Mouse (Mus musculus) G1E (cell line): ENCODE data around the gene Sppl2b.

Experiments
- CTCF ChIP-seq: IDR thresholded peaks from 2 replicates; pipeline ENCODE4 v1.5.1; 2012; ENCODE audit warnings: low read depth, low read length, inconsistent platforms, mixed read lengths
- POLR2AphosphoS5 ChIP-seq: IDR thresholded peaks from 2 replicates; pipeline ENCODE4 v1.6.1; 2012; ENCODE audit warnings: low read depth, low read length, inconsistent platforms; ENCODE audit not compliant: insufficient replicate concordance

- TF ChIP-seq POLR2AphosphoS5, result no peak
- no peak for TF ChIP-seq CTCF
Measured at GRCm38 (mm10) chr10:80895697-80896096, 40.6 kb downstream of the Sppl2b start.
